Mouse (Mus musculus): Measurements from ENCODE around the gene Epn1.
A peak's percentile ranks its signal among the peaks of the same experiment; 100 is the strongest.

GRCm38 (mm10) chr7:5109301-5109700 is 29.3 kb downstream of the Epn1 start:
- TF ChIP-seq RCOR1 (IDR thresholded peaks at IDR 0.05; ENCODE audit: low read depth, low read length) = no peak
- TF ChIP-seq TAL1 (IDR thresholded peaks at IDR 0.05; ENCODE audit: low read length) = no peak
- no peak for TF ChIP-seq BHLHE40 (IDR thresholded peaks at IDR 0.05; ENCODE audit: borderline replicate concordance, low read depth, low read length)
- no peak for TF ChIP-seq EP300 (IDR thresholded peaks at IDR 0.05; ENCODE audit: low read depth in 1 of 2, low read length in 2 of 2)
- TF ChIP-seq MAFK (IDR thresholded peaks at IDR 0.05; ENCODE audit: borderline replicate concordance, low read depth, low read length) = no peak
- no peak for TF ChIP-seq POLR2A (IDR thresholded peaks at IDR 0.05; ENCODE audit: control insufficient read depth in 1 of 2, insufficient read depth in 1 of 2, low read depth in 1 of 2, low read length in 2 of 2, poor library complexity in 1 of 2)
- TF ChIP-seq USF2 (IDR thresholded peaks at IDR 0.05; ENCODE audit: borderline replicate concordance in 1 of 2, insufficient read depth in 1 of 2, low read depth in 1 of 2, low read length in 2 of 2) = no peak
- TF ChIP-seq CTCF (IDR thresholded peaks at IDR 0.05 in 2 of 3, conservative IDR thresholded peaks at IDR 0.05 in 1 of 3; ENCODE audit: control insufficient read depth in 1 of 3, insufficient read depth in 1 of 3, low read depth in 2 of 3, low read length in 3 of 3, poor library complexity in 1 of 3, severe bottlenecking in 1 of 3) = peak in 1 of 3 experiments; percentile 9; a peak in 1 of 6 replicates
- TF ChIP-seq MXI1 (IDR thresholded peaks at IDR 0.05; ENCODE audit: low read depth, low read length) = no peak

Data from MEL (cell line).